8 mouse cellular contexts compared by ENCODE assay signal in the genomic region with DNA sequence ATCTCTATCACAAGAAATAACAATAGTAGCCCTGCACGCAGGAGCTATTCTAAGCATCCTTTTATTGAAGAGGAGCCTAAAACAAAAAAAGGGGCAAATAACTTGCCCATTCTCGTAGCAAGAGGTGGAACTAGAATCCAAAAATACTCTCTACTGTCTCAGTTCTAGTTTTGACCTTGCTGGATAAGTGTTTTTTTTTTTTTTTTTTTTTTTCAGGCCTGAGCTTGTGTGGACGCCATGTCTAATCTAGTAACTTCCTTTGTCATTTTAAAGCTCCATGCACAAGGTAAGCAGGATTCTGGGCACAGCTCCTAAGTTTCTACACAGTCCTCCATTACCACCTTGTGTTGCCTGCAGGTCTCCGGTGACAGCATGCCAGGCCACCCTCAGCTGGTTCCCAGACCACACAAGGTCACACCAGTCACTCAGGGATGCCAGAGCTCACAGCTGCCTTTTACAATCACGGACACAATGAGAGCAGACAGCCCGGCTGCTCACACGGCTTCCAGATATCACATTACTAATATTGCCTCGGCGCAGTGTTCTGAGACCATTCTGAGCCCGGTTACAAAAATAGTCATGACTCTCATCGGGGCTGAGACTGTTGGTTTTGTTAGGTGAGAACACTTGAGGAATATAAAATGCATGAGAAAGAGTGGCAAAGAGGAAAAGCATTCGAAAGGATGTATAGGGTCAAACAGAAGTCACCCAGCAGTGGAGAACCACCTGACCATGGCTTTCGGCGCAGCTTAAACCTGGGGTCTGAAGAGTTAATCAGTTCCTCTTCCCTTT.
DNase-seq lines count a peak whose midpoint lies in the region; ATAC-seq and TF ChIP-seq lines count a peak whose summit lies in the region.

No protein-coding gene starts in this region.

- TF ChIP-seq CTCF in C2C12 (IDR thresholded peaks at IDR 0.05; ENCODE audit: control insufficient read depth, insufficient read depth, insufficient read length), result no peak
- no peak for TF ChIP-seq CTCF in heart, postnatal 0 days (IDR thresholded peaks at IDR 0.05; ENCODE audit: low read depth)
- TF ChIP-seq CTCF in midbrain, postnatal 0 days (IDR thresholded peaks at IDR 0.05), result no peak

- peak; percentile 20 for DNase-seq in brain, adult 2 months (ENCODE audit: low read depth, low spot score)
- peak; percentile 34 for DNase-seq in forebrain, embryonic 10.5 days (ENCODE audit: extremely low spot score, low spot score)
- DNase-seq in heart, postnatal 0 days (ENCODE audit: low spot score), result peak; percentile 86
- peak; percentile 43 for DNase-seq in kidney, postnatal 14 days
- DNase-seq in midbrain, postnatal 0 days (ENCODE audit: low spot score), result peak; percentile 42
- DNase-seq in right cerebral cortex, postnatal 4 days, result no peak
- DNase-seq in left cerebral cortex, adult 9 months (ENCODE audit: low spot score in 2 of 2), result no peak

- H3K27ac ChIP-seq in forebrain, embryonic 10.5 days, result 0 out of 2 replicates have a peak overlapping the region, but pooled peaks have one; percentile 40
- peak overlapping the region; percentile 85 for H3K27ac ChIP-seq in heart, postnatal 0 days (ENCODE audit: low read depth)
- no peak overlapping the region for H3K27ac ChIP-seq in midbrain, postnatal 0 days (ENCODE audit: low read depth, low read length)

- no peak overlapping the region for H3K4me3 ChIP-seq in C2C12 (ENCODE audit: insufficient read depth, poor library complexity, severe bottlenecking)
- H3K4me3 ChIP-seq in forebrain, embryonic 10.5 days, result peak overlapping the region; percentile 30
- peak overlapping the region; percentile 50 for H3K4me3 ChIP-seq in heart, postnatal 0 days (ENCODE audit: low read depth, low read length)
- peak overlapping the region; percentile 31 for H3K4me3 ChIP-seq in midbrain, postnatal 0 days (ENCODE audit: low read depth, low read length)

- no peaks in the 10 kb centered on the region for H3K9me3 ChIP-seq in forebrain, embryonic 10.5 days
- no peaks in the 10 kb centered on the region for H3K9me3 ChIP-seq in heart, postnatal 0 days (replicated peaks; ENCODE audit: control insufficient read depth, low read length)
- H3K9me3 ChIP-seq in midbrain, postnatal 0 days (ENCODE audit: low read length), result no peaks in the 10 kb centered on the region

- H3K9ac ChIP-seq in heart, postnatal 0 days (replicated peaks; ENCODE audit: low read depth, low read length), result peak overlapping the region; percentile 31
- H3K9ac ChIP-seq in midbrain, postnatal 0 days (replicated peaks; ENCODE audit: low read length, poor library complexity, severe bottlenecking), result no peak overlapping the region

- no peak for TF ChIP-seq EP300 in heart, postnatal 0 days (IDR thresholded peaks at IDR 0.05; ENCODE audit: low read depth)

- no peaks in the 10 kb centered on the region for H3K27me3 ChIP-seq in C2C12 (ENCODE audit: control insufficient read depth, insufficient read depth, insufficient read length)
- peaks cover 40% of the 10 kb centered on the region for H3K27me3 ChIP-seq in forebrain, embryonic 10.5 days (ENCODE audit: poor library complexity, severe bottlenecking)
- no peaks in the 10 kb centered on the region for H3K27me3 ChIP-seq in heart, postnatal 0 days (ENCODE audit: control insufficient read depth, insufficient read depth, low read length)
- no peaks in the 10 kb centered on the region for H3K27me3 ChIP-seq in midbrain, postnatal 0 days (ENCODE audit: insufficient read depth, low read length)

- H3K79me3 ChIP-seq in C2C12 (ENCODE audit: low read depth), result no peaks in the 10 kb centered on the region

- ATAC-seq in heart, postnatal 0 days (ENCODE audit: insufficient read depth, low read depth), result peak; percentile 96
- ATAC-seq in midbrain, postnatal 0 days (ENCODE audit: low FRiP score), result peak; percentile 38; the same call in 1 of the 2 replicates

- H3K79me2 ChIP-seq in C2C12 (ENCODE audit: control insufficient read depth, insufficient read depth), result no peaks in the 10 kb centered on the region

- H3ac ChIP-seq in C2C12 (ENCODE audit: control insufficient read depth, insufficient read length, low read depth), result no peak overlapping the region

- WGBS in forebrain, embryonic 10.5 days, result 64% methylated on average over 14 of the region's 14 CpGs
- 17% methylated on average over 14 of the region's 14 CpGs for WGBS in heart, postnatal 0 days
- WGBS in midbrain, postnatal 0 days, result 48% methylated on average over 14 of the region's 14 CpGs

- H3K4me1 ChIP-seq in forebrain, embryonic 10.5 days, result peaks cover 9% of the 10 kb centered on the region
- peaks cover 4% of the 10 kb centered on the region; the same call in 1 of the 2 replicates for H3K4me1 ChIP-seq in heart, postnatal 0 days (ENCODE audit: control insufficient read depth, insufficient read depth)
- H3K4me1 ChIP-seq in midbrain, postnatal 0 days (ENCODE audit: insufficient read depth, low read length), result no peaks in the 10 kb centered on the region

- no peaks in the 10 kb centered on the region for H3K36me3 ChIP-seq in C2C12 (ENCODE audit: control insufficient read depth, insufficient read depth)
- no peaks in the 10 kb centered on the region for H3K36me3 ChIP-seq in forebrain, embryonic 10.5 days (replicated peaks)
- no peaks in the 10 kb centered on the region for H3K36me3 ChIP-seq in heart, postnatal 0 days (replicated peaks; ENCODE audit: control insufficient read depth, insufficient read depth, low read length)
- no peaks in the 10 kb centered on the region for H3K36me3 ChIP-seq in midbrain, postnatal 0 days (ENCODE audit: insufficient read depth, low read length)

- peak overlapping the region; percentile 70 for H3K4me2 ChIP-seq in heart, postnatal 0 days (ENCODE audit: low read depth, low read length)
- H3K4me2 ChIP-seq in midbrain, postnatal 0 days (ENCODE audit: low read depth, low read length, poor library complexity, severe bottlenecking), result peak overlapping the region; percentile 43

TF ChIP-seq in C2C12, 6 proteins besides CTCF, POLR2A, EP300 and RAD21:
- no peak for TF ChIP-seq MYOG (IDR thresholded peaks at IDR 0.05; ENCODE audit: control insufficient read depth, extremely low read depth, insufficient read length)
- peak; percentile 14 for TF ChIP-seq MAX (IDR thresholded peaks at IDR 0.05)
- TF ChIP-seq USF1 (IDR thresholded peaks at IDR 0.05; ENCODE audit: low read depth), result no peak
- TF ChIP-seq CEBPB (IDR thresholded peaks at IDR 0.05; ENCODE audit: low read depth), result no peak
- TF ChIP-seq FOSL1 (IDR thresholded peaks at IDR 0.05; ENCODE audit: insufficient read depth, low read length, poor library complexity, severe bottlenecking), result no peak
- peak; percentile 96 for TF ChIP-seq MYOD1 (IDR thresholded peaks at IDR 0.05; ENCODE audit: control insufficient read depth, insufficient read length, low read depth)

Comparison
In these comparisons a context has a peak if more than half of its experiments do, and no peak if none do; other contexts are left out.
1. DNase-seq: peak in brain, adult 2 months (single experiment), forebrain, embryonic 10.5 days (single experiment), heart, postnatal 0 days (single experiment), kidney, postnatal 14 days (single experiment) and midbrain, postnatal 0 days (single experiment); none in right cerebral cortex, postnatal 4 days (single experiment) and left cerebral cortex, adult 9 months (0 of 2).